ENCODE assay signal across 12 mouse cellular contexts in the genomic region with DNA sequence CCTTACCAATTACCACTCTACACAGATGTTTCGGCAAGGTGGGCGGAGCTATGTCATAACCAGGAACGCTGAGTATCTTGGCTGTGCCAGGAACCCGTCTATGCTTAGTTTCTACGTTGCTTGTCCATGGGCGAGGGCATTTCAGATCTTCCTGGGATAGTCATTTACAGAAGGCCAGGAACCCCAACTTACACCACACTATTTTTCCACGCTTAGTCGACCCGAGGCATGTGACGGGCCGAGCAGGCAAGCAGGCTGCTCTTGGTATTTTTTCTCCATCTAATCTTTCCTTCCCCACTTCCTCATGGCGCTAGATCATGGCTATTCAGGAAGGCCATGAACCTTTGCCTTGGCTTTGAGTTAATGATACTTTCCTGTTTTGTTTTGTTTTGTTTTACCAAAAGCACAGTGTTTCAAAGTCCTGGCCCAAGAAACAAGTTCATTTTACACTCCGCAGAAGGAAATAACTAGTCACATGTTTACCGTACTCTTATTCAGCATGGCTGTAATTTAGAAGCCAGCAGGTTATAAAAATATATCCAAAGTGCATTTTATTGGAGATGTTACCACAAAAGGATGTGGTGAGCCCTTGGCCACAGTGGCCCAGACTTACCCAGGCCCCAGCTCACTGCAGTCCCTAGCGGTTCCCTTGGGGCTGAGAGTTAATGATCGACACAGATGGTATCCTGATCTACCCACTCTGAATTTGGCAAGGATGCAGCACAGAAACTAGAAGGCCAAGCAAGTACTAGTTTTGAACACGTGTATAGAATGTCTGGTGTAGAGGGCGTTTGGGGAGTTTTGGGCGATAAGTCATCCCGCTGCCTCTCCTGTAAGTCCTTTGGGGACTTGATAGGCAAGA.
DNase-seq lines count a peak whose midpoint lies in the region; ATAC-seq and TF ChIP-seq lines count a peak whose summit lies in the region.
"Had no signal": no experiment of that assay in that cellular context is flagged by ENCODE, and none has a peak within 500 bp of the region (broad histone marks: within the 10 kb centered on the region; RNA-seq: fewer than 3 reads in every experiment).

No protein-coding gene starts in this region.

- H3K4me1 ChIP-seq in embryonic facial prominence, embryonic 13.5 days = peaks cover 24% of the 10 kb centered on the region
- peaks cover 23% of the 10 kb centered on the region; the same call in 1 of the 2 replicates for H3K4me1 ChIP-seq in embryonic facial prominence, embryonic 10.5 days
- peaks cover 14% of the 10 kb centered on the region for H3K4me1 ChIP-seq in kidney, adult 2 months (ENCODE audit: control insufficient read depth, insufficient read depth, low read length)
- peaks cover 8% of the 10 kb centered on the region; the same call in 1 of the 2 replicates for H3K4me1 ChIP-seq in kidney, embryonic 16.5 days (ENCODE audit: insufficient read depth, low read length)
- peaks cover 3% of the 10 kb centered on the region; the same call in 1 of the 2 replicates for H3K4me1 ChIP-seq in midbrain, postnatal 0 days (ENCODE audit: insufficient read depth, low read length)
- H3K4me1 ChIP-seq in midbrain, embryonic 16.5 days (ENCODE audit: control insufficient read depth, insufficient read depth, low read length) = no peaks in the 10 kb centered on the region

- H3K9me3 ChIP-seq in embryonic facial prominence, embryonic 13.5 days = no peaks in the 10 kb centered on the region
- H3K9me3 ChIP-seq in embryonic facial prominence, embryonic 10.5 days = no peaks in the 10 kb centered on the region
- no peaks in the 10 kb centered on the region for H3K9me3 ChIP-seq in kidney, embryonic 16.5 days (ENCODE audit: low read length)
- H3K9me3 ChIP-seq in midbrain, postnatal 0 days (ENCODE audit: low read length) = no peaks in the 10 kb centered on the region
- H3K9me3 ChIP-seq in midbrain, embryonic 16.5 days (replicated peaks; ENCODE audit: control insufficient read depth, low read length, poor library complexity, severe bottlenecking) = no peaks in the 10 kb centered on the region
- H3K9me3 ChIP-seq: midbrain, embryonic 13.5 days had no signal

- no peak overlapping the region for H3K4me2 ChIP-seq in embryonic facial prominence, embryonic 13.5 days
- no peak overlapping the region for H3K4me2 ChIP-seq in kidney, embryonic 16.5 days (replicated peaks; ENCODE audit: low read depth, low read length)
- H3K4me2 ChIP-seq in midbrain, postnatal 0 days (ENCODE audit: low read depth, low read length, poor library complexity, severe bottlenecking) = no peak overlapping the region
- H3K4me2 ChIP-seq in midbrain, embryonic 16.5 days (ENCODE audit: low read length) = no peak overlapping the region
- H3K4me2 ChIP-seq: midbrain, embryonic 13.5 days had no signal

- H3K9ac ChIP-seq in embryonic facial prominence, embryonic 13.5 days = no peak overlapping the region
- H3K9ac ChIP-seq in kidney, embryonic 16.5 days (replicated peaks; ENCODE audit: low read length) = no peak overlapping the region
- no peak overlapping the region for H3K9ac ChIP-seq in midbrain, postnatal 0 days (replicated peaks; ENCODE audit: low read length, poor library complexity, severe bottlenecking)
- no peak overlapping the region for H3K9ac ChIP-seq in midbrain, embryonic 16.5 days (ENCODE audit: low read depth, low read length)
- H3K9ac ChIP-seq: midbrain, embryonic 13.5 days had no signal

- H3K27me3 ChIP-seq in embryonic facial prominence, embryonic 13.5 days = no peaks in the 10 kb centered on the region
- no peaks in the 10 kb centered on the region for H3K27me3 ChIP-seq in embryonic facial prominence, embryonic 10.5 days (replicated peaks; ENCODE audit: low read depth, poor library complexity, severe bottlenecking)
- no peaks in the 10 kb centered on the region for H3K27me3 ChIP-seq in kidney, adult 2 months (replicated peaks; ENCODE audit: control insufficient read depth, insufficient read depth, low read length)
- no peaks in the 10 kb centered on the region for H3K27me3 ChIP-seq in kidney, embryonic 16.5 days (ENCODE audit: insufficient read depth, low read length)
- no peaks in the 10 kb centered on the region for H3K27me3 ChIP-seq in midbrain, postnatal 0 days (ENCODE audit: insufficient read depth, low read length)
- no peaks in the 10 kb centered on the region for H3K27me3 ChIP-seq in midbrain, embryonic 16.5 days (ENCODE audit: control insufficient read depth, insufficient read depth, low read depth, low read length)
- H3K27me3 ChIP-seq: midbrain, embryonic 13.5 days had no signal

- WGBS in embryonic facial prominence, embryonic 13.5 days = 82% methylated on average over 20 of the region's 20 CpGs
- 92% methylated on average over 20 of the region's 20 CpGs for WGBS in embryonic facial prominence, embryonic 10.5 days
- WGBS in kidney, adult 2 months = 43% methylated on average over 20 of the region's 20 CpGs
- WGBS in kidney, embryonic 16.5 days = 74% methylated on average over 20 of the region's 20 CpGs
- WGBS in midbrain, postnatal 0 days = 92% methylated on average over 20 of the region's 20 CpGs
- WGBS in midbrain, embryonic 16.5 days = 93% methylated on average over 20 of the region's 20 CpGs

- H3K4me3 ChIP-seq in embryonic facial prominence, embryonic 13.5 days = no peak overlapping the region
- H3K4me3 ChIP-seq in embryonic facial prominence, embryonic 10.5 days = no peak overlapping the region
- no peak overlapping the region for H3K4me3 ChIP-seq in kidney, adult 2 months (ENCODE audit: insufficient read depth, low read depth, low read length)
- no peak overlapping the region for H3K4me3 ChIP-seq in kidney, embryonic 16.5 days (ENCODE audit: low read length)
- no peak overlapping the region for H3K4me3 ChIP-seq in midbrain, postnatal 0 days (ENCODE audit: low read depth, low read length)
- no peak overlapping the region for H3K4me3 ChIP-seq in midbrain, embryonic 16.5 days (ENCODE audit: low read depth, low read length)
- H3K4me3 ChIP-seq: midbrain, embryonic 13.5 days had no signal

- DNase-seq in embryonic facial prominence, embryonic 10.5 days (ENCODE audit: low spot score) = no peak
- peak; percentile 75 for DNase-seq in kidney, adult 2 months
- DNase-seq in midbrain, postnatal 0 days (ENCODE audit: low spot score) = peak; percentile 23
- DNase-seq in skeletal muscle tissue, adult 2 months (ENCODE audit: low read depth, low spot score) = peak; percentile 33
- no peak for DNase-seq in embryo, embryonic 10 days (ENCODE audit: low spot score)
- DNase-seq: adrenal gland, postnatal 14 days; lung, postnatal 10 days; right cerebral cortex, postnatal 14 days had no signal

- no peak for TF ChIP-seq POLR2A in kidney, adult 2 months (IDR thresholded peaks at IDR 0.05; ENCODE audit: low read depth, low read length)

- no peak overlapping the region for H3K27ac ChIP-seq in embryonic facial prominence, embryonic 13.5 days
- H3K27ac ChIP-seq in embryonic facial prominence, embryonic 10.5 days (replicated peaks) = no peak overlapping the region
- H3K27ac ChIP-seq in kidney, adult 2 months (ENCODE audit: insufficient read depth, low read depth, low read length) = peak overlapping the region; percentile 18; the same call in 1 of the 2 replicates
- H3K27ac ChIP-seq in kidney, embryonic 16.5 days (ENCODE audit: low read length) = no peak overlapping the region
- H3K27ac ChIP-seq in midbrain, postnatal 0 days (ENCODE audit: low read depth, low read length) = no peak overlapping the region
- no peak overlapping the region for H3K27ac ChIP-seq in midbrain, embryonic 16.5 days (ENCODE audit: low read length)
- H3K27ac ChIP-seq: midbrain, embryonic 13.5 days had no signal

- 0 out of 2 replicates have a peak, but pooled peaks have one; percentile 56 for ATAC-seq in embryonic facial prominence, embryonic 13.5 days (ENCODE audit: insufficient number of reproducible peaks, insufficient read depth, low FRiP score, low TSS enrichment, low read depth)
- no peak for ATAC-seq in kidney, embryonic 16.5 days (ENCODE audit: low FRiP score, low TSS enrichment)
- no peak for ATAC-seq in midbrain, postnatal 0 days (ENCODE audit: low FRiP score)
- no peak for ATAC-seq in midbrain, embryonic 16.5 days
- ATAC-seq: midbrain, embryonic 13.5 days had no signal

- peaks cover 14% of the 10 kb centered on the region; the same call in 1 of the 2 replicates for H3K36me3 ChIP-seq in embryonic facial prominence, embryonic 13.5 days
- peaks cover 21% of the 10 kb centered on the region for H3K36me3 ChIP-seq in embryonic facial prominence, embryonic 10.5 days (replicated peaks)
- no peaks in the 10 kb centered on the region for H3K36me3 ChIP-seq in kidney, adult 2 months (ENCODE audit: control insufficient read depth, insufficient read depth, low read length)
- peaks cover 3% of the 10 kb centered on the region; the same call in 1 of the 2 replicates for H3K36me3 ChIP-seq in kidney, embryonic 16.5 days (ENCODE audit: insufficient read depth, low read length)
- H3K36me3 ChIP-seq in midbrain, postnatal 0 days (ENCODE audit: insufficient read depth, low read length) = no peaks in the 10 kb centered on the region; the same call in 1 of the 2 replicates
- H3K36me3 ChIP-seq in midbrain, embryonic 16.5 days (ENCODE audit: control insufficient read depth, insufficient read depth, low read length) = no peaks in the 10 kb centered on the region
- H3K36me3 ChIP-seq: midbrain, embryonic 13.5 days had no signal

- no peak; the same call in 1 of the 2 replicates for TF ChIP-seq CTCF in kidney, adult 2 months (conservative IDR thresholded peaks at IDR 0.05; ENCODE audit: insufficient read depth, insufficient read length, low read depth, low read length)
- TF ChIP-seq CTCF in midbrain, postnatal 0 days (IDR thresholded peaks at IDR 0.05) = no peak

Comparison
In these comparisons a context has a peak if more than half of its experiments do, and no peak if none do; other contexts are left out.
1. DNase-seq: peak in kidney, adult 2 months (single experiment), midbrain, postnatal 0 days (single experiment) and skeletal muscle tissue, adult 2 months (single experiment); none in embryonic facial prominence, embryonic 10.5 days (single experiment) and embryo, embryonic 10 days (single experiment).